21 mouse cellular contexts compared by ENCODE assay signal in genomic region chr10:117656985-117657658, GRCm38 (mm10). TPM values are rescaled to one million over a fixed set of nuclear protein-coding genes. Genes with fewer than 3 reads are reported as not detected.
DNase-seq lines count a peak whose midpoint lies in the region; ATAC-seq lines count a peak whose summit lies in the region.
"Had no signal": no experiment of that assay in that cellular context is flagged by ENCODE, and none has a peak within 500 bp of the region (broad histone marks: within the 10 kb centered on the region; RNA-seq: fewer than 3 reads in every experiment).

No protein-coding gene starts in this region.

- ATAC-seq in intestine, embryonic 16.5 days: no peak
- ATAC-seq: activated CD4-positive, CD25-positive, alpha-beta regulatory T cell, adult 4 months; CD4-positive, CD25-positive, alpha-beta regulatory T cell, adult 4 months; Patski had no signal

- H3K27me3 ChIP-seq in intestine, embryonic 16.5 days (replicated peaks; ENCODE audit: control insufficient read depth, insufficient read depth, low read length): no peaks in the 10 kb centered on the region
- H3K27me3 ChIP-seq: CH12.LX, Patski had no signal

- no peak overlapping the region for H3K4me3 ChIP-seq in intestine, embryonic 16.5 days (ENCODE audit: low read length)

- H3K4me1 ChIP-seq in intestine, embryonic 16.5 days (ENCODE audit: control insufficient read depth, insufficient read depth, low read length): no peaks in the 10 kb centered on the region

- H3K4me2 ChIP-seq in intestine, embryonic 16.5 days (ENCODE audit: low read depth, low read length): no peak overlapping the region

- H3K9me3 ChIP-seq in intestine, embryonic 16.5 days (ENCODE audit: control insufficient read depth, low read length): no peaks in the 10 kb centered on the region
- H3K9me3 ChIP-seq: G1E had no signal

- WGBS in intestine, embryonic 16.5 days: 77% methylated on average over 7 of the region's 7 CpGs

- no peak overlapping the region for H3K9ac ChIP-seq in intestine, embryonic 16.5 days (ENCODE audit: low read depth, low read length)

- H3K36me3 ChIP-seq in intestine, embryonic 16.5 days (ENCODE audit: control insufficient read depth, insufficient read depth, low read length): no peaks in the 10 kb centered on the region
- H3K36me3 ChIP-seq: G1E had no signal

- H3K27ac ChIP-seq in intestine, embryonic 16.5 days (ENCODE audit: low read length): no peak overlapping the region

- DNase-seq in 3T3-L1 (ENCODE audit: low read depth, low spot score): peak; percentile 92
- peak; percentile 94 for DNase-seq in adipocyte (ENCODE audit: low spot score)
- no peak for DNase-seq in cerebellum, postnatal 14 days
- DNase-seq: adrenal gland, adult 2 months; adrenal gland, adult 8-10 months; adrenal gland, postnatal 10 days; adrenal gland, postnatal 14 days; adrenal gland, postnatal 25 days; adrenal gland, postnatal 36 days; B cell, adult 2 months; cerebellum, adult 11 months; cerebellum, adult 11-12 months; cerebellum, adult 18-20 months; cerebellum, adult 2 months; cerebellum, adult 8-10 months had no signal

RNA-seq across cellular contexts. Expression of gene Cpm, which starts 27.8 kb away (rescaled TPM):
- 47.7 and 51.8 TPM in 2 replicates for polyA plus RNA-seq in intestine, embryonic 16.5 days (2015; fragmentation: Nextera tagmentation; extraction: Ambion mirVana)
- polyA plus RNA-seq: G1E had no signal

RNA-seq across cellular contexts. Expression of gene Mdm2, which starts 53.4 kb away (rescaled TPM):
- polyA plus RNA-seq in intestine, embryonic 16.5 days (2015; fragmentation: Nextera tagmentation; extraction: Ambion mirVana): 30.8 and 32.4 TPM in 2 replicates

Comparison
In these comparisons a context has a peak if more than half of its experiments do, and no peak if none do; other contexts are left out.
1. DNase-seq: peak in 3T3-L1 (single experiment) and adipocyte (single experiment); none in cerebellum, postnatal 14 days (0 of 2).